Mouse (Mus musculus) gastrocnemius, adult 2 months (tissue): Measurements from ENCODE around the gene Dnajc7. TPM values are rescaled to one million over a fixed set of nuclear protein-coding genes. Genes with fewer than 3 reads are reported as not detected.

Experiments used
- DNase-seq: peaks from one replicate; pipeline ENCODE4 v3.0.0; 2022
- H3K27ac ChIP-seq: fragments of 200-600 bp; 2 replicates; pipeline ENCODE4 v1.8.1; 2022; ENCODE audit warnings: mild to moderate bottlenecking
- H3K4me3 ChIP-seq: fragments of 200-600 bp; 2 replicates; pipeline ENCODE4 v1.8.1; 2022; ENCODE audit warnings: mild to moderate bottlenecking, moderate library complexity
- CTCF ChIP-seq: fragments of 200-600 bp; IDR thresholded peaks from 2 replicates; pipeline ENCODE4 v1.8.1; 2022; ENCODE audit warnings: antibody characterized with exemption, mild to moderate bottlenecking, moderate library complexity
- intact Hi-C: fragments of 180-260 bp; cut with DNase I; formaldehyde crosslinking; loops from one replicate; pipeline ENCODE4 v1.15.1; 2025
- total RNA-seq, 2 experiments: library from RNA; stranded (reverse); gene quantifications; 2 replicates each; pipeline ENCODE4 v1.2.3; 2021

Gene Dnajc7
- total RNA-seq, 2 experiments from 2014 or later: 116 TPM

DNA sequence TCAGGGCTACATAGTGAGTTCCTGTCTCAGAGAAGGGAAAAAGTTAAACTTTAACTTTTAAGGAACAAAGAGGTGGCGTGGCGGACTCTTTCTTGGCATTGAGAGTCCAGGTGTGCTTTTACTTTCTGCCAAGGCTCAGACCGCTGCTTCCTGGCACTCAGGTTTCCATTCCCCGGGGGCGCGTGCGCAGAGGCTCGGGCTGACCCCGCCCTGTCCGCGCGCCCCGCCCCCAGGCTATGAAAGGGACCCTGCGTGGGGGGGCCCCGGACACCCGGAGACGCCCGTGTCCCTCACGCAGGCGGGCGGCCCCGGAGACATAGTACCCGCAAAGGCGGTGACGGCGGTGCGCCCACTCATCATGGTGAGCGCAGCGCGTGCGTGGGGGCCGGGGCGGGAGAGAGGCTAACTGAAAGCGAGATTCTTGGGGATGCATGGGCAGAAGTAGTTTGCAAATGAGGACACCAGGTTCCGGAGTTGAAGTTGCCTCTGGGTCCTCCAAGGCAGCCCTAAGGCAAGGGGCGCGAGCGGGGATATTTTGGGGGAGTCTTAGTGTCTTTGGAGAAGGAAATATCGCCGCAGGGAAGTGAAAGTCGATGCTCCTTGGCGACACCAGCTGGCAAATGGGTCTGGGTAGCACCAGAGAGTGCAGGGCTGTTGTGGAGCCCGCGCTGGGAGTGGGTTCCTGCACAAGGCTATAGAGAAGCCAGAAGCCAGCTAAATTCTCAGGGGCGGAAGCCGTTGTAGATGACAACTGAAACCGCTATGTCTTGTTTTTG, 45.1 kb downstream of the Dnajc7 start, which contains the start of gene Cnp:
TSS of gene Cnp (plus strand) at position 197 of the 776 bp plus-strand sequence.
- peak; percentile 87 for DNase-seq
- Histone ChIP-seq H3K4me3 (peak within 1 kb of the TSS; percentile 91), H3K27ac (peak within 1 kb of the TSS; percentile 83)
- intact Hi-C loops: no loop called here
- TF ChIP-seq CTCF: peak; percentile 11; the same call in 1 of the 2 replicates

DNA sequence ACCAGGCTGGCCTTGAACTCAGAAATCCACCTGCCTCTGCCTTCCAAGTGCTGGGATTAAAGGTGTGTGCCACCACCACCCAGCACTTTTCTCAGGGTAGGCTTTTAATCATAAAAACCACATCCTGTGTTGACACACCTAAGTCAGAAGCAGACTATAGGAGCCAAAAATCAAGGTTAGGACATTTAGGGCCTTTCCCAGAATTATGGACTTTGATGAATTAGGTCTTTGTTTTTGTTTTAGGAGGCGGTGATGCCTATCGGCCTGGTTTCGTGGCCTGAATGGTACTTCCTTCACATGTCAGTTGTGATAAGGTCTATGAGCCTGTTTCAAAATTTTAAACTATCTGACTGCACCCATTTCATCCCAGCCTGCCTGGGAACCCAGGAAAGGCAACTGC, 45.8 kb downstream of the Dnajc7 start:
- peak overlapping the region; percentile 91 for H3K4me3 ChIP-seq
- DNase-seq: no peak
- H3K27ac ChIP-seq: peak overlapping the region; percentile 83; the same call in 1 of the 2 replicates
- TF ChIP-seq CTCF: no peak
- intact Hi-C loops: no loop called here

DNA sequence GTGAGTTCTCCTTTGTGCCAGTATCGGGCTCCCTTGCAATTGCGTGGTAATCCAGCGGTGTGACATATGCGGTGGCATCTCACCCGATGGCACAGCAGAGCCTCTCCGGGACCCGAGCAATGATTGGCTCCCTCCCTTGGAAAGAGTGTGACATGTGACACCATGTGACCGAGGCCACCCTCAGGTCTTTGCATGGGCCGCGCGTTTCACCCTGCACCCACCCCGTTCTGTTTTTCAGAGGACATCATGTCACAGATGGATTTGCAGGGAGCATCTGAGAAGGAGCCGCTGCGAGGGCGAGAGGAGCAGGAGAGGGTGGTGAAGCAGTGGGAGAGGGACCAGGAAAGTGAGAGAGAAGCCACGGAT, 48.8 kb downstream of the Dnajc7 start:
- Histone ChIP-seq H3K27ac (peak overlapping the region; percentile 54), H3K4me3 (peak overlapping the region; percentile 62)
- no peak for TF ChIP-seq CTCF
- intact Hi-C loops: loop anchor here (2.0 kb wide), 2 partner anchors 48 to 124 kb away; partner anchors contain the start of gene Nkiras2
- no peak for DNase-seq

DNA sequence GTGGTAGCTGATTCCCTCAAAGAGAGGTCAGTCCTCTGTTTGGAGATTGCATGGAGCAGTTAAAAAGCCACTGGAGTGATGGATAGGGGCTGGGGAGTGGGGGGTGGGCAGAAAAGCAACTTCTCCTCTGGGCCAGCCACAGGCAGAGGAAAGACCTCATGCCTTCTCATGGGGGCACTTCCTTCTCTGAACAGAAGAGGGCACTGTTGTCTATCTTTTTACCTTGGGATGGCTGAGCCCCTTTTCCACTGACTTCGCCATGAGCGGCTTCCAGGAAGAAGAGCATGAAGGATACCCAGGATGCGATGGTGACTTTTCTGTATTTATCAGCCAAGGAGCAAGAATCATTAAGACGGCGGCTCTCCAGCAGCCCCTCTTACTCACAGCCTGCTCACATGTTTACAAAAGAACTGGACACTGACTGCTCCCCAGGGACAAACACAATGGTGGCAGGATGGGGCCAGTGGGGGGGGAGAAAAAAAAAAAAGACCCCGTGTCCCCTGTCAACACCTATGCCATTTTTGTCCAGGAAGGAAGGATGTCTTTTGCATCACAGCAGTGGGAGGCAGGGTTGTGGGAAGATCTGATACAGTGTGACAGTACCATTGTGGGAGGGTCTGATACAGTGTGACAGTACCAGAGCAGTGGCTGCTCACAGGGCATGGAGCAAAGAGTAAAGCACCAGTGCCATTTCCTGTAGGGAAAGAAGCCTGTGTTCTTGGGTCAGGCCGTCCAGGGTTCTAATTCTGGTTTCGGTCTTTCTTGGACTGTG, 49.4 kb downstream of the Dnajc7 start:
- Histone ChIP-seq H3K27ac (peak overlapping the region; percentile 54), H3K4me3 (peak overlapping the region; percentile 62)
- peak; percentile 95 for TF ChIP-seq CTCF
- intact Hi-C loops: loop anchor here (1.0 to 2.0 kb wide), 3 partner anchors 48 to 132 kb away; partner anchors contain the start of gene Nkiras2
- peak; percentile 64 for DNase-seq

- TF ChIP-seq CTCF: no peak
- intact Hi-C loops: loop anchor here (1.0 to 2.0 kb wide), 3 partner anchors 49 to 133 kb away; partner anchors contain the start of gene Nkiras2
- Histone ChIP-seq H3K4me3 (no peak overlapping the region), H3K27ac (no peak overlapping the region)
- DNase-seq: no peak
Observed at GRCm38 (mm10) chr11:100569789-100570188, 50.2 kb downstream of the Dnajc7 start.

GRCm38 (mm10) chr11:100568692-100569091, 51.3 kb downstream of the Dnajc7 start:
- H3K4me3 ChIP-seq: no peak overlapping the region
- no peak for DNase-seq
- no peak for TF ChIP-seq CTCF
- no peak overlapping the region for H3K27ac ChIP-seq
- intact Hi-C loops: no loop called here

GRCm38 (mm10) chr11:100567815-100568245, 52.1 kb downstream of the Dnajc7 start:
- no peak for TF ChIP-seq CTCF
- Histone ChIP-seq H3K27ac (no peak overlapping the region), H3K4me3 (no peak overlapping the region)
- no peak for DNase-seq
- intact Hi-C loops: no loop called here

DNA sequence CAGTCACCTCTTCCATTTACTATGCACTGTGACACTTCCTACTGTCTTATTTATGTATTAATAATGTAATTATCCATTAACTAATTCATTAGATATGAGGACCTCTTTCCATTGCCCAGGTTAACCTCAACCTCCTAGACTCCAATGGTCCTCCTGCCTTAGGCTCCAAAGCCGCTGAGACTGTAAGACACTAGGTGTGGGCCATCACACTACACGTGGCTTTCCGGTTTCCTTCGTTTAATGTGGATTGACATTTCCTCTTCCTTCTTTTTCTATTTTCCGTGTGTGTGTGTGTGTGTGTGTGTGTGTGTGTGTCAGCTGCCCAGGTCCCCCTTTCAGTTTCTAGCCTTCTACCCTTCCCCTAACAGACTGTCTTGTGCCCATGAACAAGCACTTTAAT, 52.7 kb downstream of the Dnajc7 start:
- intact Hi-C loops: no loop called here
- no peak overlapping the region for H3K27ac ChIP-seq
- TF ChIP-seq CTCF: no peak
- no peak overlapping the region for H3K4me3 ChIP-seq
- DNase-seq: no peak

DNA sequence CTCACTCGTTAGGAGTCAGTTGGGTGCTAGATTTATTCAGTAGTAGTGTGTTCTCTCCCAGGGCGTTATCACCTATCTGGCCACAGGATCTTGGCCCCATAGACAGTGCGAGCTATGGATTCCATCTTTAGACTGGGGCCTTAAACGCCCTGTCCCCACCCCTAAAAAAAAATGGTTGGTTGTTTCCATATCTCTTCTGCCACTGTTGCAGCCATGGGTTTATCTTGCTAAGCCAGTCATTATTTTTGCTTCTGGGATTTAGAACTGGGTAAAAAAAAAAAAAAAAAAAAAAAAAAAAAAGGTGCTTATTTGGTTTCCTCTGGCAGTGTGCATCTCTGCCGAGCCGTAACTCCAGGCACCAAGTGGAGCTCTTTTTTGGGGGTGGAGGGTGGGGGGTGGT, 55.3 kb downstream of the Dnajc7 start:
- intact Hi-C loops: no loop called here
- no peak overlapping the region for H3K27ac ChIP-seq
- TF ChIP-seq CTCF: no peak
- DNase-seq: no peak
- H3K4me3 ChIP-seq: no peak overlapping the region

DNA sequence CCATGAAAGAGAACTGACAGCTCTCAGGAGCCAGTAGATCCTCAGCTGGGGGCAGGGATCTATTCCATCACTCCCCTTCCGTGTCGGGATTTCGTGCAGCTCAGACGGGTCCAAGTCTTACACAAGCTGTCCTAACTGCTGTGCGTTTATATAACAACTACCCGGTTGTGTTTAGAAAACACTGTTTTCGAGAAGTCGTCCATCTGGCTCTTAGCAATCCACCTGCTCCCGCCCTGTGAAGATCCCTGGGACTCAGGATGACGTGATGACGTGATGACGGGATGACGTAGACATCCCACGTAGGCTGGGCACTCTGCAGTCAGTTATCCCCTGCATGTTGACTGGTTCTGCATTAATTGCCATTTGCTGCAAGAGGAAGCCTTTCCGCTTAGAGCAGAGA, 55.7 kb downstream of the Dnajc7 start:
- intact Hi-C loops: no loop called here
- DNase-seq: no peak
- no peak overlapping the region for H3K4me3 ChIP-seq
- no peak overlapping the region for H3K27ac ChIP-seq
- TF ChIP-seq CTCF: no peak

- no peak for TF ChIP-seq CTCF
- no peak overlapping the region for H3K27ac ChIP-seq
- no peak for DNase-seq
- no peak overlapping the region for H3K4me3 ChIP-seq
- intact Hi-C loops: no loop called here
Observed at GRCm38 (mm10) chr11:100561748-100562147, 58.2 kb downstream of the Dnajc7 start.

GRCm38 (mm10) chr11:100559476-100559875, 60.5 kb downstream of the Dnajc7 start:
- no peak for DNase-seq
- Histone ChIP-seq H3K4me3 (no peak overlapping the region), H3K27ac (no peak overlapping the region)
- no peak for TF ChIP-seq CTCF
- intact Hi-C loops: loop anchor here (5.0 kb wide), 2 partner anchors 72 to 197 kb away; no protein-coding TSS in a partner anchor

DNA sequence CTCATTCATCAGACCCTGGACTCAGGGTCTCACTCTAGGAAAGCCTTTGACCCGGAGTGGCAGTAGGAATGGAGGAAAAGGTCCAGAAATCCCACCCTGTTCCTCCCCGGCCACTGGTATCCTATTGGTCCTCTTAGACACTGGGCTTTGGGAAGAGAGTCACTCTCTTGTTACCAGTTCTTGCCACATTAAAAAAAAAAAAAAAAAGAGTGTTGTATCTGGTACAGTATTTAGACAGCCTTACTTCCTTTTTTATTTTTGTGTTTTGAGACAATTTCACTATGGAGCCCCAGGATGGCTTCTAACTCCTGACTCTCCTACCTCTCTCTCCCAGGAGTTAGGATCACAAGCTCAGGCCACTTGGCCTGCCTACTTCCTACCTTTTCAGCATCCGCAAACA, 62.4 kb downstream of the Dnajc7 start:
- intact Hi-C loops: loop anchor here (5.0 kb wide), 2 partner anchors 70 to 195 kb away; no protein-coding TSS in a partner anchor
- no peak for TF ChIP-seq CTCF
- H3K27ac ChIP-seq: no peak overlapping the region
- DNase-seq: no peak
- H3K4me3 ChIP-seq: no peak overlapping the region
